Mouse (Mus musculus): ENCODE measurements around the gene Hist2h3b. TPM values are rescaled to one million over a fixed set of nuclear protein-coding genes. Genes with fewer than 3 reads are reported as not detected.

The Hist2h3b gene
- polyA plus RNA-seq, 1 experiment, result 10.1 TPM

DNA sequence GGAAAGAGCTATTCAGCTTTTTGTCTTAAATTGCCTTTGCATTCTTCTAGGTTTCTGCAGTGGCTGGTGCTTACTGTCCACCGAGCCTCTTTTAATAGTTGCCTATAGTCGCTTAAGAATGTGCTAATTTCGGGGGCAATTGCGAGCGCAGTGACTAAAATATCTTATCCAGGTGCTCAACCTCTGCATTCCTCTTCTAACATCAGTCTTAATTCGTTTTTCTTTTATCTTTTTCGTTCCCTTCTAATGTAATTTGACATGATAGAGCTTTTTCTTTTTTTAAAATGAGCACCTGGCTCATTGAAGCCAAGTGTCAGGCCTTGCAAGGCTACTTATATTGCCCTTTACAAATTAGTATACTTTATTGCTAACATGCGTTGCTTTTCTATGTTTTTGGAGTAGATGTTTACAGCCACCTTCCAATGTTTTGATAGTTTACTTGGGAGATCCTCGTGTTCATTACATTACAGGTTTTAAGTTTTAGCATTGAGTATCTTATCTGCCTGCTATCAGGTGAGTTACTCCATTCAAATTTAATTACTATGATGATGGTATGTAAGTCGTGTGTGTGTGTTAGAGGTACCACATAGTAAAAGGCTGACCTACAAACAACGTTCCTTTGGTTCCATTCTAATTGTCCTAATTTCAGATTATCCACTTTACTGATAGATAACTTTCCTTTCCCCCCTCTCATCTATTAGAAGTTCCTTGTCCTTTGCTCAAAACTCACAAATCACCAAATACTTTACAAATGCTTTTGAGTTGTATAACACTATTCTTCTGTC is 20.9 kb upstream of the Hist2h3b start:
- no peak overlapping the region for H3K4me3 ChIP-seq (ENCODE audit: insufficient read depth, low read depth, low read length)
- no peak overlapping the region for H3K27ac ChIP-seq (ENCODE audit: insufficient read depth, low read depth, low read length)
- no peaks in the 10 kb centered on the region for H3K36me3 ChIP-seq (ENCODE audit: control insufficient read depth, insufficient read depth, low read length)
- peaks cover 8% of the 10 kb centered on the region; the same call in 1 of the 2 replicates for H3K4me1 ChIP-seq (ENCODE audit: control insufficient read depth, insufficient read depth, low read length)
- DNase-seq, result no peak
- WGBS, result 49% methylated on average over 11 of the region's 11 CpGs
- H3K27me3 ChIP-seq (replicated peaks; ENCODE audit: control insufficient read depth, insufficient read depth, low read length), result no peaks in the 10 kb centered on the region
- TF ChIP-seq CTCF (conservative IDR thresholded peaks at IDR 0.05; ENCODE audit: insufficient read depth, insufficient read length, low read depth, low read length) (no peak), POLR2A (IDR thresholded peaks at IDR 0.05; ENCODE audit: low read depth, low read length) (no peak)

DNA sequence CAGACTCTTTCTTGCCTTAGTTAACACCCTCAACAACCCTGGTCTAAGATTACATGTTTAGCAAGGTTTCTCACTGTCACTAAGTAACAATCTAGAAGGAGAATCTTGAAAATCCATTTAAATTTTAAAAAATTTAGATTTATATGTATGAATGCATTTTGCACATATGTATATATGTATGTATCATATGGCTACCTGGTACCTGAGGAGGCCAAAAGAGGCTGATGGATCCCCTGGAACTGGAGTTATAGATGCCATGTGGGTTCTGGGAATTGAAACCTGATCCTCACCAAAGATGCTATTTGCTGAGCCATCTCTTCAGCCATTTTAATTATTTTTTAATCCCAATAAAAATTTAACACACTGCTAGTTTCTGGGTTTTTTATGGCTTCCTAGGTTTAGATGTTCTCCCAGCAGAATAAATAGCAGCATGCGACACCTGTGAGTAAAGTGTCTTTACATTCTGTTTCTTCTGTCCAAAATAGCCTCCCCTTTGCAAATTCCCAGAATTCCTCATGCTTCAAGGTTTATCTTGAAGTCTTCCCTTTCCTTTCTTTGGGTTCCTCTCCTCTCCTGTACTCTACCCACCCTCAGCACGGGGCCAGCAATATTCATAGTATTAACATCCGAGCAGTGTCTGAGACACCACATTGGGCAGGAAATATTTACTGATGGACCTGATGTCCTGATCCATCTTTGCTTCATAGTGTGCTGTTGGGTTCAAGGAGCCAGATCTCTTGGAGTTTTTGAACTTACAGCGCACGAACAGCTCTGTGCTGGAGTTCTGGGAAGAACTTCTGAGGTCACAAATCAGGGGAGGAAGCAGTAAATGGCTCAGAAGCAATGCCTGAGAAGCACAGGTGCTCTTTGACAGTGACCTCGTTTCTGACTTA is 20.1 kb upstream of the Hist2h3b start:
- Histone ChIP-seq H3K36me3 (ENCODE audit: control insufficient read depth, insufficient read depth, low read length) (no peaks in the 10 kb centered on the region), H3K27me3 (replicated peaks; ENCODE audit: control insufficient read depth, insufficient read depth, low read length) (no peaks in the 10 kb centered on the region), H3K27ac (ENCODE audit: insufficient read depth, low read depth, low read length) (no peak overlapping the region), H3K4me1 (ENCODE audit: control insufficient read depth, insufficient read depth, low read length) (peaks cover 8% of the 10 kb centered on the region; the same call in 1 of the 2 replicates), H3K4me3 (ENCODE audit: insufficient read depth, low read depth, low read length) (no peak overlapping the region)
- no peak for DNase-seq
- WGBS, result 66% methylated on average over 6 of the region's 6 CpGs
- no peak for TF ChIP-seq POLR2A (IDR thresholded peaks at IDR 0.05; ENCODE audit: low read depth, low read length)
- no peak for TF ChIP-seq CTCF (conservative IDR thresholded peaks at IDR 0.05; ENCODE audit: insufficient read depth, insufficient read length, low read depth, low read length)

GRCm38 (mm10) chr3:96249034-96249345 is 19.5 kb upstream of the Hist2h3b start:
- WGBS, result 77% methylated on average over 4 of the region's 4 CpGs
- Histone ChIP-seq H3K4me3 (ENCODE audit: insufficient read depth, low read depth, low read length) (no peak overlapping the region), H3K27ac (ENCODE audit: insufficient read depth, low read depth, low read length) (no peak overlapping the region)

DNA sequence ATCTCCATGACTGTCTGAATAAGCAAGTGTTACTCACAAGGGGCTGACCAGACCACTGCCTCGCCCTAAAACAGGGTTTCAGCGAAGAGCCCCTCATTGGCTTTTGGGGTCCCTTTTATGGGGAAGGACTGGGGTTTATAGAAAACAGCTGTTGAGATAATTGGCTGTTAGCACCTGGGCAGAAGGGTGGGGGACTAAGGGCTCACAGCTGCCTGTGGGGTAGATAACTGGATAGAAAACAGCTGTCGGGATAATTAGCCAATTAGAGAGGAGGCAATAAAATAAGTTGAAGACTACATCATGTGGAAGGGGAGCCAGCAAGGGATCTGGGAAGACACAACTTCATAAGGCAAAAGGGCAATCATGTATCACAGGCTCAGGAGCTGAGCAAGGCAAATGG is 17.6 kb upstream of the Hist2h3b start:
- WGBS, result 74% methylated on average over 3 of the region's 3 CpGs
- H3K27ac ChIP-seq (ENCODE audit: insufficient read depth, low read depth, low read length), result no peak overlapping the region
- no peak for DNase-seq
- no peaks in the 10 kb centered on the region for H3K27me3 ChIP-seq (replicated peaks; ENCODE audit: control insufficient read depth, insufficient read depth, low read length)
- H3K4me1 ChIP-seq (ENCODE audit: control insufficient read depth, insufficient read depth, low read length), result no peaks in the 10 kb centered on the region
- H3K36me3 ChIP-seq (ENCODE audit: control insufficient read depth, insufficient read depth, low read length), result no peaks in the 10 kb centered on the region
- H3K4me3 ChIP-seq (ENCODE audit: insufficient read depth, low read depth, low read length), result no peak overlapping the region
- no peak for TF ChIP-seq POLR2A (IDR thresholded peaks at IDR 0.05; ENCODE audit: low read depth, low read length)
- no peak for TF ChIP-seq CTCF (conservative IDR thresholded peaks at IDR 0.05; ENCODE audit: insufficient read depth, insufficient read length, low read depth, low read length)

More at GRCm38 (mm10) chr3:96249034-96249345, 19.5 kb upstream of the Hist2h3b start:
- DNase-seq, result no peak
- TF ChIP-seq CTCF (conservative IDR thresholded peaks at IDR 0.05; ENCODE audit: insufficient read depth, insufficient read length, low read depth, low read length) (no peak), POLR2A (IDR thresholded peaks at IDR 0.05; ENCODE audit: low read depth, low read length) (no peak)
- no peaks in the 10 kb centered on the region for H3K36me3 ChIP-seq (ENCODE audit: control insufficient read depth, insufficient read depth, low read length)
- no peaks in the 10 kb centered on the region for H3K27me3 ChIP-seq (replicated peaks; ENCODE audit: control insufficient read depth, insufficient read depth, low read length)
- H3K4me1 ChIP-seq (ENCODE audit: control insufficient read depth, insufficient read depth, low read length), result peaks cover 4% of the 10 kb centered on the region; the same call in 1 of the 2 replicates

DNA sequence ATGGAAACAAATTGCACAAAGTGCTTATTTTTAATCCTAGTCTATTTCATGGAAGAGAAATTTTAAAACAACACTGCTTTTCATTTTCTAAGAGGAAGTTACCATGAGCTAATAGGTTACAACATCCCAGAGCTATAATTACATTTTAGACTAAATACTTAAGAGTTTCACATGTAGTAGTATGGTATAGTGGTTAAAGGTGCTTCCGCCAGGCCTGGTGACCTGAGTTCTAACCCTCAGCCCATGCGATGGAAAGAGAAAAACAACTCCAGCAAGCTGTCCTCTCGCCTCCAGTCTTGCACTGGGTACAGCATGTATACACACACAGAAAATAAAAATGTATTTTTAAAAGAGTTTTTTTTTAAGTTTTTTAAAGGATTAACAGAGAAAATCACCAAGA is 16.7 kb upstream of the Hist2h3b start:
- Histone ChIP-seq H3K4me3 (ENCODE audit: insufficient read depth, low read depth, low read length) (no peak overlapping the region), H3K27ac (ENCODE audit: insufficient read depth, low read depth, low read length) (no peak overlapping the region), H3K36me3 (ENCODE audit: control insufficient read depth, insufficient read depth, low read length) (no peaks in the 10 kb centered on the region), H3K27me3 (replicated peaks; ENCODE audit: control insufficient read depth, insufficient read depth, low read length) (no peaks in the 10 kb centered on the region), H3K4me1 (ENCODE audit: control insufficient read depth, insufficient read depth, low read length) (no peaks in the 10 kb centered on the region)
- TF ChIP-seq CTCF (conservative IDR thresholded peaks at IDR 0.05; ENCODE audit: insufficient read depth, insufficient read length, low read depth, low read length) (no peak), POLR2A (IDR thresholded peaks at IDR 0.05; ENCODE audit: low read depth, low read length) (no peak)
- 87% methylated on average over 3 of the region's 3 CpGs for WGBS
- DNase-seq, result no peak

DNA sequence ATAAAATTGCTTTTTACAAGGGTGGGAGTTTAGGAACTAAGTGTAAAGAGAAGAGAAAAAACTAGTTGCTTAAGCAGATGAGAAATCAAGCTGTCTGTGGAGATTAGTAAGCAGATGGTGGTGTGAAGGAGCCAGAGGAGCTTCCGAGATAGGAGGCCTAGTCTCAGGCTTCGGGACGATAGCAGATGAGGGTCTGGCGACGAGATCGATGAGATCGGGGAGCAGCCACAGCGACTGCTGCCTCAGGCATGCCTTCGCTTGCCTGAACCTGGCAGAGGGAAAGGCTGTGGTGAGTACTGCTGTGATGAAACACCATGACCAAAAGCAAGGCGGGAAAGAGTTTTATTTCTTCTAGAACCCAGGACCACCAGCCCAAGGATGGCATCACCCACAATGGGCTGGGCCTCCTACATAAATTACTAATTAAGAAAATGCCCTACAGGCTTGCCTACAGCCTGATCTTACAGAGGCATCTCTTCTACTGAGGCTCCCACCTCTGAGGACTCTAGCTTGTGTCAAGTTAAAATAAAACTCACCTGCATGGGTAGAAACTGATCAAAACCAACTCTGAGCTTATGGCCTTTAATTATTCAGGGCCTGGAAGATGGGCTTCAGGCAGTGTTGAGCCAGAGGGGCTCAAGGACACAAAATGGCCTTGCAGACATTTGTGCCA is 13.6 kb upstream of the Hist2h3b start:
- Histone ChIP-seq H3K4me1 (ENCODE audit: control insufficient read depth, insufficient read depth, low read length) (no peaks in the 10 kb centered on the region), H3K27ac (ENCODE audit: insufficient read depth, low read depth, low read length) (no peak overlapping the region), H3K27me3 (replicated peaks; ENCODE audit: control insufficient read depth, insufficient read depth, low read length) (no peaks in the 10 kb centered on the region), H3K4me3 (ENCODE audit: insufficient read depth, low read depth, low read length) (no peak overlapping the region), H3K36me3 (ENCODE audit: control insufficient read depth, insufficient read depth, low read length) (no peaks in the 10 kb centered on the region)
- DNase-seq, result no peak
- TF ChIP-seq POLR2A (IDR thresholded peaks at IDR 0.05; ENCODE audit: low read depth, low read length) (no peak), CTCF (conservative IDR thresholded peaks at IDR 0.05; ENCODE audit: insufficient read depth, insufficient read length, low read depth, low read length) (no peak)
- 82% methylated on average over 10 of the region's 10 CpGs for WGBS
